Mouse (Mus musculus) embryonic stem cell, embryonic (primary cell): ENCODE results near the gene Dgcr8.

Experiments
- CTCF ChIA-PET, 4 experiments: fragments of 300-600 bp in 2 of 4; fragments of 350-600 bp in 2 of 4; sonication (Branson Sonifier 250); formaldehyde crosslinking; loops; one replicate each; lab custom pipeline; 2022; ENCODE audit warnings: inconsistent platforms in 2 of 4; lab: Charles Lee
- POLR2A ChIA-PET, 4 experiments: fragments of 300-600 bp in 2 of 4; fragments of 350-600 bp in 2 of 4; sonication (Branson Sonifier 250); formaldehyde crosslinking; loops; one replicate each; lab custom pipeline; 2022; ENCODE audit warnings: antibody characterized with exemption in 4 of 4, inconsistent platforms in 1 of 4; lab: Charles Lee

Gene Dgcr8

DNA sequence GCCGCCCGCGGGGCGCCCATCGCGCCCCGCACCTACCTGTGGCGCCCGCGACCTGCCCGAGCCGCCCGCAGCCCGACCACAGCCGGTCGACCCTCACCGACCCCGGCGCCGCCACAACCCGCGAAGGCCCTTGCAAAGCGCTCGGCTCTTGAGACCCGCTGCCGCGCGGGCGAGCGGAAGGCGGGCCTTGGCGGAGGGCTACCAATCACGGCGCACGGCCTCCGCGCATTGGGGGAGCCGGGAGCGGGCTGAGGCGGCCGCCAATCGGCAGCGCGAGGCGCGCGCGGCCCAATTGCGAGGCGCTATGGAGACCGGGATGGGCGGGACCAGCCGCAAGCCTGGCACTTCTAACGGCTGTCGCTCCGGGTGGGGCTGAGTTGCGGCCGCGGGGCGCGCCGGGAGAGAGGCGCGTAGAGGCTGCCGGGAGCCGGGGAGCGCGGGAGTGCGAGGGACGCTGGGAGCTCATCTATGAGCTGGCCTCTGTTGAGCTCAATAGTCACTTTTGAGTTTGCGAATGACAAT lies at the start of gene Dgcr8:
Gene Dgcr8, minus strand, starts transcription at position 180 of the 522 bp plus-strand sequence.
- POLR2A ChIA-PET = interaction anchor here in 3 of 4 experiments (0.6 to 7.2 kb wide), 33 partner anchors 9 to 837 kb away, joined by 3 to 141 read pairs (median 3); partner anchors contain the start of genes Ranbp1 (in 2 of the 3), Trmt2a (in 2 of the 3), Cdc45 (in 1 of the 3) and Cldn5 (in 1 of the 3)

DNA sequence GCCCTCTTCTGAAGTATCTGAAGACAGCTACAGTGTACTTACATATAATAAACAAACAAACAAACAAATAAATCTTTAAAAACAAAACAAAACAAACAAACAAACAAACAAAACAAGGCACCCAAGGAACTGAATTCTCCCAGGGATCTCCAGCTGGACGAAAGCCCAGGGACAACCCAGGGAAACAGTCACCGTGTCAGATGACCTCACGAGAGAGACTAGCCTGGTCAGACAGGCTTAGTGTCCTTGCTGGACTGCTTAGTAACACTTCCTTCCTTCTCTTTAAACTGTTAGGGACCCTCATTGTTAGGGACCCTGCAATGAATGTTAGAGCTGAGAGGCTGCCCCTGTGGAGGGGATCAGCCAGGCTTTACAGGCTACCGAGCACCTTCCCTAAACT lies 48.2 kb upstream of the Dgcr8 start:
- CTCF ChIA-PET = interaction anchor here in 1 of 4 experiments (1.4 to 1.9 kb wide), 2 partner anchors 8 to 16 kb away, joined by 3 to 9 read pairs; no protein-coding TSS in a partner anchor
- POLR2A ChIA-PET = interaction anchor here in 2 of 4 experiments (0.9 to 1.0 kb wide), 2 partner anchors 12 to 13 kb away, joined by 3 read pairs; no protein-coding TSS in a partner anchor

More for the DNA sequence above, at the start of gene Dgcr8:
- CTCF ChIA-PET = interaction anchor here in 1 of 4 experiments (0.6 kb wide), 1 partner anchor 21 kb away, joined by 3 read pairs; no protein-coding TSS in a partner anchor

DNA sequence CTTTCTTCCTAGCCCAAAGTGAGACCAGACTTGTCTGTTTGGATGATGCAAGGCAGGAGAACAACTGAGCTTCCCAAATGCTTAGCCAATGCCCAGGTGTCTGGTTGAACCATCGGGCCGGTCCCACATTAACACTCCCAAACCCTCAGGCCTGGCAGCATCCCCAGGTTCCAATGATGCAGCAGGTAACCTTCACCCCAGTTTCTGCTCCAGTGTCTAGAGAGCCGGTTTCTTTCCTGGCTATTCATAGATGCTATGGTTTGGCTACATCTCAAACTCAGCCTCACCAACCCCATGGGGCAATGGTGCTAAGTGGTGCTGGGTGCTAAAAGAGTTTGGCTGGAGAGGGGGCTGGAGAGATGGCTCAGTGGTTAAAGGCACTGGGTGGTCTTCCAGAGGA lies 46.9 kb upstream of the Dgcr8 start:
- POLR2A ChIA-PET = interaction anchor here in 2 of 4 experiments (0.7 to 1.8 kb wide), 3 partner anchors 10 to 12 kb away, joined by 3 to 5 read pairs (median 4); partner anchors contain the start of gene Arvcf (in 1 of the 2)
- CTCF ChIA-PET = interaction anchor here in 2 of 4 experiments (0.7 to 1.9 kb wide), 2 partner anchors 9 to 309 kb away, joined by 7 to 9 read pairs; no protein-coding TSS in a partner anchor

DNA sequence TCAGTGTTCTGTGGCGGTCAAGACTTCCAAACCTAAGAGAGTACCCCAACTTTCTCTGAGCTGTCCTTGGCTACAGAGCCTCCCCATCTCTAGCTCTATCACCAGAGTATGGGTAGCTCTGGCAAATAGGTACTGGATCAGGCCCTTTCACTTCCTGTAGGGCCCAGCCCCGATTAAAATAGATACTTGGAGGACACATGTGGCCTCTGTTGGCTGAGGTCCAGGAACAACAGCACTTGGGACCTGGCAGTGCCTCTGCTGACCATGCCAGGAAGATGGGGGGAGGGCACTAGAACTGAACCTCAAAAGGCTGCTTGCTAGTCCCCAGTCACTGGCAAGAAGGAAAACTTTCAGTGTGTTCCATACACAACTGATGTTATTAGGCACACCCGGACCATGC lies 44.9 kb upstream of the Dgcr8 start:
- ChIA-PET POLR2A (interaction anchor here in 2 of 4 experiments (0.7 to 2.0 kb wide), 4 partner anchors 9 to 59 kb away, joined by 3 to 6 read pairs (median 4); no protein-coding TSS in a partner anchor), CTCF (no interaction called here)

DNA sequence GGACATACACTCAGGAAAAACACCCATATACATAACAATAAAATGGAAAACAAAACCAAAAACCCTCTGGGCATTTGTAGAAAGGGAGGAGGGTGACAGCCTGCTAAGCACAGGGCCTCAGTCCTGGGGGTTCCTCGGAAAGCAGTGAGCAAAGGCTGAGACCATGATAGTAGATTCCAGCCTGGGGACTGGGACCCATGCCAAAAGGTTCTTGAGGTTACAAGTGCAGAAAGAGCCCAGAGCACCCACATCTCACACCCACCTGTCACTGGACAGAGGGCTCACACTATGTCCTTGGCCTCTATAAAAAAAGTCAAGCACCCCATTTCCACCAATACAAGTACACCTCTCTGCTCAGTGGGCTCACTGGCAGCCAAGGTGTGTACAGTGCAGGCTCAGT lies 39.5 kb upstream of the Dgcr8 start:
- CTCF ChIA-PET = no interaction called here
- POLR2A ChIA-PET = interaction anchor here in 1 of 4 experiments (1.3 kb wide), 1 partner anchor 18 kb away, joined by 3 read pairs; no protein-coding TSS in a partner anchor

DNA sequence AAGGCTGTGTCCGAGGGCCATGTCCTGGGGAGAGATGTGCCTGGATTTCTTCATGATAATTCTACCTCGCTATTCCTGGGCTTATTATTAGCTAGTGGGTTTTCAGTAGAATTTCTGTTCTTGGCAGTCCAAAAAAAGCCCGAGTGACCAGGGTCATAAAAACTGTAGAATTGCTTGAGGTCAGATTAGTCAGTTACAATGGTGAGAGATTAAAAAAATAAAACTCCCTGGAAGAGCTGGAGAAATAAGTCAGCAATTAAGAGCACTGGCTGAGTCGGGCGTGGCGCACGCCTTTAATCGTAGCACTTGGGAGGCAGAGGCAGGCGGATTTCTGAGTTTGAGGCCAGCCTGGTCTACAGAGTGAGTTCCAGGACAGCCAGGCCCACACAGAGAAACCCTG lies 38.9 kb upstream of the Dgcr8 start:
- ChIA-PET CTCF (no interaction called here), POLR2A (interaction anchor here in 1 of 4 experiments (0.6 kb wide), 1 partner anchor 92 kb away, joined by 3 read pairs; no protein-coding TSS in a partner anchor)

DNA sequence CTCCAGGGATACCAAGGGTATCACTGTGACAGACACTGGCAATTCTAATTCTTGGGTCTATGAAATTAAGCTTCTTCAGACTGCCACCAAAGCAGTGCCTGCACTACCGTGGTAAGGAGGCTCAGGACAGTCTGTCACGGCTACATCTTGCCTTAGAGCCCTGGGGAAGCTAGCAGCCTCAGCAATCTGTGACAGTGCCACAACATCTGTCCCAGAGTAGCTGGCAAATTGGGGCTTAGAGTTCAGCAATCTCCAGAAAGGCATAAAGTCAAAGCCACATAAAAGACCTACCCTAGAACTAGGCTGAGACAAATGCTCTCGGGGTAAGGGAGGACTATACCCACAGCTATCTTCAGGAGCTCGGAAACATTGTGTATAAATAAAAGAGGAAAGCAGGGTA lies 36.7 kb upstream of the Dgcr8 start:
- CTCF ChIA-PET = interaction anchor here in 1 of 4 experiments (1.0 kb wide), 1 partner anchor 118 kb away, joined by 3 read pairs; no protein-coding TSS in a partner anchor

DNA sequence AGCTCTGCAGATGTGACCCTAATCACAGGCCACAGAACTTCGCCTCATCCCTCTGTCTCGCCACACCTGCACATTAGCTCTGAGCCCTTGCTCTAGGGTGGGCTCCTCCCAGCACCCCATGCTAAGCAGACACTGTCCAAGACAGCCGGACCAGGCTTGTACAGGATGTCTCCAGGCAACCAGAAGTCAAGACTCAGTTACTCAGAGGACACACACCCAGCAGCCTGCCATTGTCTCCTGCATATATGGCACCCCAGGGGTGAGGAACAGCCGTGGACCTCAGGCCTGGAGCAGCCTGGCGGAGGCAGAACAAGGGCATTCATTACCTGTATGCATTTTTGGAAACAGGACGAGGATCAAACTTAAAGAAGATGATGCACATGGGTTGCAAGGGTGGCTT lies 35.0 kb upstream of the Dgcr8 start:
- ChIA-PET POLR2A (interaction anchor here in 3 of 4 experiments (0.6 to 3.4 kb wide), 16 partner anchors 12 to 235 kb away, joined by 3 to 15 read pairs (median 4); partner anchors contain the start of genes Dgcr8 (in 1 of the 3), Ranbp1 (in 1 of the 3) and Trmt2a (in 1 of the 3)), CTCF (interaction anchor here in 1 of 4 experiments (1.7 kb wide), 1 partner anchor 21 kb away, joined by 9 read pairs; no protein-coding TSS in a partner anchor)

More for the DNA sequence above, 36.7 kb upstream of the Dgcr8 start:
- POLR2A ChIA-PET = interaction anchor here in 3 of 4 experiments (0.6 to 3.4 kb wide), 10 partner anchors 9 to 77 kb away, joined by 3 to 15 read pairs (median 3); partner anchors contain the start of genes Arvcf (in 1 of the 3), Ranbp1 (in 1 of the 3) and Trmt2a (in 1 of the 3)

DNA sequence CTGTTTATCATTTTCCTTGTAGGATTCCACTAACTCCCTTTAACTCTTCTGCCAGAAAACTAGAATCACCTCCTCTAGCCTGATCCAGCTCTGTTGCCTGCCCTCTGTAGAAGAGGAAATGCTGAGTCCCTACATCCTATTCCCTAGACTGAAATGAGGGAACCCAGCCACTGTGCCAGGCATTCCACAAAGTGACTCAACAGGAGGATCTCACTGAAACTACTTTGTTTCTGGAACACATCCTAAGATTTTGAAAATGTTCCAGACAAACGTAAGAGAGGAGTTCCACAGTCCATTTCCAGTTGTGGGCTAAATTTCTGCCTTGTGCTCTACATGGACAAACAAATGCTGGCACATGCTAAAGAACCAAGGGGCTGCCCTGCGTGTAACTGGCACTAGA lies 34.4 kb upstream of the Dgcr8 start:
- ChIA-PET POLR2A (interaction anchor here in 2 of 4 experiments (1.0 to 2.5 kb wide), 6 partner anchors 14 to 34 kb away, joined by 3 to 5 read pairs (median 4); no protein-coding TSS in a partner anchor), CTCF (interaction anchor here in 1 of 4 experiments (1.7 kb wide), 1 partner anchor 21 kb away, joined by 9 read pairs; no protein-coding TSS in a partner anchor)

DNA sequence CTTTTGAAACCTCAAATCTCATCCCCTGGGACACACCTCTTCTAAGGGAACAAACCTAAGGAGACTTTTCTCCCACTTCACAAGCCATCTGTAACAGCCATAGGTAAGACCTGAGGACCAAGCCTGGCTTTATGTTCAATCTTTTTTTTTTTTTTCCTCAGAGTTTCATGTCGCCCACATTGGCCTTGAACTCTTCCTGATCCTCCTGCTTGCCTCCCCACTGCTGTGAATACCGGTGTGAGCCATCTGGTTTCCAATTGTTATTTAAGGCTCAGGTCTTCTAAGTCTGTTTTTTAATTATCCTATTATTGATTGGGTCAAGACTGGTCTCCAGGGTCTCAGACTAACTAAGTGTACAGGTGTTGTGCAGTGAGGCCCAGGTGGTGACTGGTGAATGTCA lies 32.4 kb upstream of the Dgcr8 start:
- ChIA-PET POLR2A (interaction anchor here in 2 of 4 experiments (0.6 to 1.5 kb wide), 3 partner anchors 9 to 141 kb away, joined by 3 to 6 read pairs (median 3); no protein-coding TSS in a partner anchor), CTCF (interaction anchor here in 1 of 4 experiments (0.8 kb wide), 1 partner anchor 16 kb away, joined by 3 read pairs; no protein-coding TSS in a partner anchor)

DNA sequence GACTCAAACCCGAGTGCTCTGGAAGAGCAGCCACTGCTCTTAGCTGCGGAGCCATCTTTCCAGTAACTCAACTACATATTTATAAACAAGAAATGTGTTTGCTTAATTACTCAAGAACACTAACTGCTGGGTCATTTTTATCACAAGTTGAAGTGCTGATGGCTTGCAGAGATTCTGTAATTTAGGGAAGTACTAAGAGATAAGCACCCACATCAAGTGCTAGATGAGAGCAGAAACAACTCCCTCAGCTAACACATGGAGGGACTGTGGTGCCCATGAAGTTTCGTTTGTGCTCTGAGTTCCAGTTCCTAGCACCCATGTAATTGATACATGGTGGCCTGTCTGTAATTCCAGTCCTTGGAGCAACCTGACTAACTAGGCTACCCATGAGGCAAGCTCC lies 29.9 kb upstream of the Dgcr8 start:
- ChIA-PET POLR2A (interaction anchor here in 1 of 4 experiments (1.0 to 1.5 kb wide), 2 partner anchors 10 to 58 kb away, joined by 3 to 4 read pairs; no protein-coding TSS in a partner anchor), CTCF (no interaction called here)

DNA sequence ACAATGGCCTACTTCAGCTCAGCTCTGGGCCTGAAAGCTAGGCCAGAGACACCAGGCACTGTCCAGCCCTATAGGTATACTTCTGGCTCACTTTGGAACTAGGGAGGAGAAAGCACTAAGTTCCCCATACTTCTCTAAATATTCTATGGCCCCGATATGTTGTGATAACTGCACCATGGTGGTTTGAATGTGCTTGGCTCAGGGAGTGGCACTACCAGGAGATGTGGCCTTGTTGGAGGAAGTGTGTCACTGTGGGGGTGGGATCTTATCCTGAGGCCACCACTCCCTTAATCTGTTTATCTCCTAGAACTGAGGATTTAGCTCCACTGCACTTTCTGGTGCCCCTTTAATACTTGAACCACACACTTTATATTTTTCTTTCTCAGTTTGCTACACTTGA lies 19.1 kb upstream of the Dgcr8 start:
- ChIA-PET CTCF (interaction anchor here in 1 of 4 experiments (0.5 kb wide), 1 partner anchor 13 kb away, joined by 3 read pairs; no protein-coding TSS in a partner anchor), POLR2A (interaction anchor here in 1 of 4 experiments (1.4 kb wide), 1 partner anchor 18 kb away, joined by 3 read pairs; no protein-coding TSS in a partner anchor)

DNA sequence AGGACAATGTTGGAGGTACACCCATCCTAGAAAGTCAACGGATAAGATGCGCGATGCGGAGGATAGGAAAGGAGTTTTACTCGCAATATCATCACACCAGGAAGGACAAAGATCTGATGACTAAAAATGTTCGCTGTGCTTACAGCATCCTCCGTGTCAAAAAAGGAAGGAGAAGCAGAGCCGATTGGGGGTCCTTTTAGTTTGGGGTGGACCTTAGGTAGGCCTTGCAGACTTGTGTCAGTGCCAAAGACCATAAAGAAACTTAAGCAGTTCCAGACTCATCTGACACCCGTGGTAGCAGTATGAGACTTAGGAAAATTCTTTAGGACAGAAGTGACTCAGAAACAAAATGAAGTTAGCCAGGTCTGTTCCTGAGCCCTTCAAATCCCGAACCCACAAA lies 568 bp upstream of the Dgcr8 start:
- POLR2A ChIA-PET = interaction anchor here in 3 of 4 experiments (0.6 to 7.2 kb wide), 30 partner anchors 9 to 838 kb away, joined by 3 to 141 read pairs (median 3); partner anchors contain the start of genes Ranbp1 (in 2 of the 3), Trmt2a (in 2 of the 3), Cdc45 (in 1 of the 3) and Cldn5 (in 1 of the 3)
- CTCF ChIA-PET = interaction anchor here in 1 of 4 experiments (0.6 kb wide), 1 partner anchor 21 kb away, joined by 3 read pairs; no protein-coding TSS in a partner anchor

DNA sequence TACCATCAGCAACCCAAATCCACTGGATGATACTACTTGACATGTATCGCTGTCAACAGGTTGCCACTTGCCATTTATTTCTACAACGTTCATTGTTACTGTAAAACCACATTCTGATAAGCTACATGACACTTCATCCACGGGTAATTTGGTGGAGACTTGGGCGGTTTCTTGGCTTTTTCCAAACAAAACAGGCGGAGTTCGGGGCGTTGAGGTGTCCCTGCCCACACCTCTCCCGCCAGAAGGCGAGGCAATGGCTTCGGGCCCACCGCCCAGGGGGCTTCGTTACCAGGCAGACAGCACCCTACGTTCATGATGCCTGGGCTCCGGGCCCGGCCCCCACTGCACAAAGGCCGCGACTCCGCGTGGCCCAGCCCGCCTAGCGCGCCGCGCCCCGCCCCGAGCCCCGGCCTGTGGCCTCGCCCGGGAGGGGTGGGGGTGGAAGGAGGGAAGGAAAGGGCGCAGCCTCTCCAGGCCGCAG lies 425 bp downstream of the Dgcr8 start:
- POLR2A ChIA-PET = interaction anchor here in 3 of 4 experiments (0.7 to 7.2 kb wide), 16 partner anchors 10 to 223 kb away, joined by 3 to 141 read pairs (median 5); partner anchors contain the start of genes Ranbp1 (in 2 of the 3), Trmt2a (in 2 of the 3), Gm49776 (in 1 of the 3) and Zdhhc8 (in 1 of the 3)

DNA sequence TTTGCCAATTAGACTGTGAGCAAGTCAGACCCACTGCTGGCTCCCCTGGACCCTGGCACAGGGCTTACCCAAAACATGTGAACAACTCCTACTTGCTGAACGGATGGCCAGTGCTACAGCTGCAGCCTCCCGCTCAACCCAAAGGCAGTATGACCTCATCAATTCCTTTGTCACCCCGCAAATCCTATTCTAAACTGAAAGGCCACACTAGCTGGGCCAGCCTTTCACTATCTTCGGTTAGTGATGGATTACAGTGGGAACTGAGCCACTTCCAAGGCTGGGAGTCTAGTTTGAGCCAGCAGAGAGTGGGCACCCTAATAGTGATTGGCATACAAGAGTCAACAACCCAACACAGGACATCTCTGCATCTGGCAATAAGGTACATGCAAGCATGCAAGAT lies 880 bp downstream of the Dgcr8 start:
- CTCF ChIA-PET = interaction anchor here in 1 of 4 experiments (1.1 to 1.6 kb wide), 2 partner anchors 20 to 57 kb away, joined by 3 read pairs; no protein-coding TSS in a partner anchor

More for the DNA sequence above, 425 bp downstream of the Dgcr8 start:
- CTCF ChIA-PET = interaction anchor here in 1 of 4 experiments (1.6 kb wide), 1 partner anchor 57 kb away, joined by 3 read pairs; no protein-coding TSS in a partner anchor

DNA sequence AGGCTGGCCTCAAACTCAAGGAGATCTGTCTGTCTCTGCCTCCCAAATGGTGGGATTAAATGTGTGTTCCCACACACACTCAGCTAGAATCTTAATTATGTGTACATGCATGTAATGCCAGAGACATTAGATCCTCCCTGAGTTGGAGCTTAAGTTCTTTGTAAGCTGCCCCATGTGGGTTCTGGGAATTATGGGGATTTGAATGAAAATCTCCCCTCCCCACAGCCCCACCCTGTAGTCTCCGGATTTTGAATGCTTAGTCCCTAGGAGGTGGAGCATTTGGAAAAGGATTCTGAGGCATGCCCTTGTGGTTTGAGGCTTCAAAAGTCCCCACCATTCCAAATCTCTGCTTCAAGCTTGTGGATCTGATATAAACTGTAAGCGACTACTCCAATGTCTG lies 13.9 kb downstream of the Dgcr8 start:
- POLR2A ChIA-PET = interaction anchor here (0.7 to 35.9 kb wide), 21 partner anchors 8 to 50 kb away, joined by 3 to 613 read pairs (median 3); partner anchors contain the start of genes Ranbp1 (in 2 of the 4), Trmt2a (in 2 of the 4), Gm49776 (in 1 of the 4) and Zdhhc8 (in 1 of the 4)
- CTCF ChIA-PET = no interaction called here

More for the DNA sequence above, 880 bp downstream of the Dgcr8 start:
- POLR2A ChIA-PET = interaction anchor here in 3 of 4 experiments (0.7 to 7.2 kb wide), 16 partner anchors 10 to 222 kb away, joined by 3 to 141 read pairs (median 6); partner anchors contain the start of genes Ranbp1 (in 2 of the 3), Trmt2a (in 2 of the 3), Gm49776 (in 1 of the 3) and Zdhhc8 (in 1 of the 3)

DNA sequence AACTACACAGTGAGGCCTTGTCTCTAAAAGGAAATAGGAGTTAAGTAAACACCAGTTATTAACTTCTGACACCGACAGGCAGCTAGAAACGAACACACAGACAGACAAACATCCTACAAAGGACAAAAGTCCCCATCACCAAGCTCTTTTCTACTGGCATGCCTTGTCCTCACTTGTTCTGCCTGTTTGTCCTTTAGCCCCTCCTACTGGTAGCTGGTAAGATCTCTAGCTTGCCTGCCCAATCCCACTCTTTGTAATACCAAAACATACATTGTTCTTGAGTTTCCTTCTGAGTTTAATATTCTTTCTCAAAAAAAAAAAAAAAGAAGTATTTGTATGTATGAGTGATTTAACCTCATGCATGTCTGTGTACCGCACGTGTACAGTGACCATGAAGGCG lies 20.9 kb downstream of the Dgcr8 start:
- ChIA-PET POLR2A (interaction anchor here (0.6 to 35.9 kb wide), 27 partner anchors 9 to 423 kb away, joined by 3 to 613 read pairs (median 4); partner anchors contain the start of genes Ranbp1 (in 4 of the 4), Trmt2a (in 4 of the 4), Dgcr8 (in 1 of the 4) and Gm49776 (in 1 of the 4)), CTCF (interaction anchor here (0.6 to 1.8 kb wide), 23 partner anchors 9 to 419 kb away, joined by 3 to 15 read pairs (median 4); partner anchors contain the start of genes Arvcf (in 1 of the 4), Gm49776 (in 1 of the 4), Ranbp1 (in 1 of the 4) and Trmt2a (in 1 of the 4))
